Mouse (Mus musculus) erythroblast, embryonic 14.5 days (primary cell): ENCODE data around the gene Usp42.

Experiments used
- GATA1 ChIP-seq: IDR thresholded peaks from 2 replicates; pipeline ENCODE4 v1.6.1; 2012; ENCODE audit warnings: low read length, inconsistent platforms, mixed read lengths
- TAL1 ChIP-seq: IDR thresholded peaks from 3 replicates; pipeline ENCODE4 v1.6.1; 2012; ENCODE audit warnings: low read length, inconsistent platforms, mixed read lengths

DNA sequence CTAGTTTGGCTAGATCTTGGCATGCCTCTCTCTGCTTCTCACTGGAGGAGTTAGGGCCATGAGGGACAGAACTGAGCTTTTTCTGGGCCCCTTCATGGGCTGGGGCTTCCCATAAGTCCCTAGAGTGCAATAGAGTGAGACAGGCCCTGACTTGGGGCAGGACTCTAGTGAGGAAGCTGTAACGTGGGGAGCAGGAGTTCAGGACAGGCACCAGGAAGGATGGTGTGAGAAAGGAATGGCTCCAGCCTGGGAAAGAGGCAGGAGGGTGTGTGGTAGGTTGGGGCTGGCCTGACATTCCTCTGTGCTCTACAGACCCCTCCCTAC lies 26.5 kb downstream of the Usp42 start:
- TF ChIP-seq TAL1 = no peak
- no peak for TF ChIP-seq GATA1
